Mouse (Mus musculus) sigmoid colon, adult 10 weeks (tissue): ENCODE results near the gene Mettl11b. TPM values are rescaled to one million over a fixed set of nuclear protein-coding genes. Genes with fewer than 3 reads are reported as not detected.

Source experiments
- polyA plus RNA-seq: library from polyadenylated mRNA; stranded (reverse); fragments of 350-450 nt; fragmentation: Illumina TruSeq; extraction: RNeasy Lipid Tissue Mini Kit (QIAGEN cat#74804); gene quantifications from one replicate; pipeline ENCODE4 v1.2.3, GENCODE M21; 2014; ENCODE audit warnings: low read depth, low replicate concordance

Gene Mettl11b
- not detected for polyA plus RNA-seq

GRCm38 (mm10) chr1:163725106-163725759 lies at the start of gene Mettl11b:
Gene Mettl11b, minus strand, starts transcription at chr1:163725232.

Other genes starting within 250 kb of the Mettl11b start
- 31.0 TPM for gene Kifap3, start 54.4 kb upstream of the Mettl11b start, polyA plus RNA-seq
- 60.6 TPM for gene Scyl3, start 203.9 kb upstream of the Mettl11b start, polyA plus RNA-seq